Mouse (Mus musculus) cerebellum, adult 2 months (tissue): ENCODE results near the gene Afdn.

Experiments
- CTCF ChIP-seq: fragments of 200-500 bp; IDR thresholded peaks from 2 replicates; pipeline ENCODE4 v1.5.1; 2011; ENCODE audit warnings: low read depth, mild to moderate bottlenecking, control low read depth, low read length, moderate library complexity, borderline replicate concordance; ENCODE audit not compliant: insufficient read depth
- POLR2A ChIP-seq: fragments of 200-500 bp; IDR thresholded peaks from 2 replicates; pipeline ENCODE4 v1.6.1; 2011; ENCODE audit warnings: low read length, control low read depth, borderline replicate concordance; ENCODE audit not compliant: insufficient read depth

DNA sequence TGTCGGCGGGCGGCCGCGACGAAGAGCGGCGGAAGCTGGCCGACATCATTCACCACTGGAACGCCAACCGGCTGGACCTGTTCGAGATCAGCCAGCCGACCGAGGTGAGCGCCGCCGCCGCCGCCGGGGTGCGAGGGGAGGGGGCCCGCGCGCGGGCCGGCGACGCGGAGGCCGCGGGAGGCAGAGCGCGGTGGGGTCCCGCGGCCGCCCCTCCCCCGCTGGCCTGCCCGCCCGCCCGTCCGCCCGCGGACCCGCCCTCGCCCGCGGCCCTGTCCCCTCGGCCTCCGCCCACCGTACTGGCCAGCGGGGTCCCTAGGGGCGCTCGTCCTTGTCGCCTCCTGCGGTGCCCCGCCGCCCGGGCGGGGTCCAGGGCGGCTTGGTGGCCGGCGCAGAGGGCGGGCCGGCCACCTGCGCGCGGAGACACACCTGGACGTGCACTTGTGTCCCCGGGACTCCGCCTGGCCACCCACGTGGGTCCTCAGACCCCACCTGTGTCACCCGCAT is 388 bp downstream of the Afdn start:
- no peak for TF ChIP-seq CTCF
- TF ChIP-seq POLR2A = no peak
